Mouse (Mus musculus): ENCODE data around the gene Prelid1. TPM values are rescaled to one million over a fixed set of nuclear protein-coding genes. Genes with fewer than 3 reads are reported as not detected.

Prelid1 gene
- 10 to 100 TPM; 23.9 to 30.5 TPM for total RNA-seq (2021)
- long read RNA-seq, experiment 1, transcript Prelid1-201 (5 exons, 2,644 nt) = major isoform, 13 of 15 reads
- long read RNA-seq, experiment 1, partial matches to known transcripts = 0 of 15 reads
- long read RNA-seq, experiment 1, other reads (novel, unspliced or antisense) = 2 of 15 reads
- long read RNA-seq, experiment 2, transcript Prelid1-201 (5 exons, 2,644 nt) = major isoform, 19 of 21 reads
- long read RNA-seq, experiment 2, partial matches to known transcripts = 1 of 21 reads
- long read RNA-seq, experiment 2, other reads (novel, unspliced or antisense) = 1 of 21 reads

GRCm38 (mm10) chr13:55319931-55320533 is at the start of gene Prelid1:
TSS of gene Prelid1 (plus strand) at chr13:55320500.
- DNase-seq = no peak

- no peak for DNase-seq
Measured at GRCm38 (mm10) chr13:55277203-55277602, 43.1 kb upstream of the Prelid1 start.

- no peak for DNase-seq
Measured at GRCm38 (mm10) chr13:55277646-55278045, 42.7 kb upstream of the Prelid1 start.

DNA sequence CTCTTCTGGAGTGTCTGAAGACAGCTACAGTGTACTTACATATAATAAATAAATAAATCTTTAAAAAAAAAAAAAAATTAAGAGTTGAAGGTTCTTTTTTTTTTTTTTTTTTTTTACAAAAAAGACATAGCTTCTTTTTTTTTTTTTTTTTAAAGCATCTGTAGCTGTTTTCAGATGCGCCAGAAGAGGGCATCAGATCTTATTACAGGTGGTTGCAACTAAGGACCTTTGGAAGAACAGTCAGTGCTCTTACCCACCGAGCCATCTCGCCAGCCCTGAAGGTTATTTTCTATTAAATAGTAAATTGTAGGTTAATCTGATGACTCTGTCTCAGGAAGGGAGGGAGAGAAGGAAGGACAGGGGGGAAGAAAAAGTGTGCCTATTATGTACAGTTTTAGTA is 31.4 kb upstream of the Prelid1 start:
- no peak for DNase-seq

DNA sequence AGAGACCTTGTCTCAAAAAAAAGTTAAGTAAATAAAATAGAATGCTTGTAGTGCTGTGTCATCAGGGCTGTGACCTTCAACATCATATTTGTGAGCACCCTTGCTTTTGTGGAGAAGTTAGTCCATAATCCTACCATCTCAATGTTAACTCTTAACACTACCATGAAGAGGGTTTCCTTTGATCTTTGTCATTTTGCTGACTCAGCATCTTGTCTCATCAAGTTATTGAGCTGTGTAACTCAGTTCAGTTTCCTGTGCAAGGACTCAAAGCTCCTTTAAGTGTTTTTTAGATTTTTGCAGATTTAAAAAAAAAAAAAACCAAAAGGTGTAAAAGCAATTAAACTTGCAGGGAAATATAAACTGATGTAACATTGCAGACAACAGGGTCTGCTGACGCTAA is 23.5 kb upstream of the Prelid1 start:
- no peak for DNase-seq

GRCm38 (mm10) chr13:55300913-55301312 is 19.4 kb upstream of the Prelid1 start:
- no peak for DNase-seq

GRCm38 (mm10) chr13:55312028-55312630 is 8.2 kb upstream of the Prelid1 start:
- DNase-seq = no peak

DNA sequence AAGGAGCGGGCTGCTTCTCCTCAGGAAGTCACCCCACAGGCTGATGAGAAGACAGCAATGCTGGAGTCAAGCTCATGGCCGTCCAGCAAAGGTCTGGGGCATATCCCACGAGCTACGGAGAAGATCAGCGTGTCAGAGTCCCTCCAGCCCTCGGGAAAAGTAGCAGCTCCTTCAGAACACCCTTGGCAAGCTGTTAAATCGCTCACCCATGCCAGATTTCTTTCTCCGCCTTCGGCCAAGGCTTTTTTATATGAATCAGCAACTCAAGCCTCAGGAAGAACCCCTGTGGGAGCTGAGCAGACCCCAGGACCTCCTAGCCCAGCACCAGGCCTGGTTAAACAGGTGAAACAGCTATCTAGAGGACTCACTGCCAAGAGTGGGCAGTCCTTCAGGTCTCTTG is 7.2 kb upstream of the Prelid1 start:
- DNase-seq = no peak

GRCm38 (mm10) chr13:55314891-55315412 is 5.3 kb upstream of the Prelid1 start:
- no peak for DNase-seq

GRCm38 (mm10) chr13:55318351-55318750 is 1.9 kb upstream of the Prelid1 start:
- DNase-seq = no peak

GRCm38 (mm10) chr13:55321434-55322129 is 1.3 kb downstream of the Prelid1 start, which contains the start of gene Rab24:
TSS of gene Rab24 (minus strand) at chr13:55321946.
- DNase-seq = peak; percentile 89

- no peak for DNase-seq
Measured at GRCm38 (mm10) chr13:55322130-55322825, 2.0 kb downstream of the Prelid1 start.

DNA sequence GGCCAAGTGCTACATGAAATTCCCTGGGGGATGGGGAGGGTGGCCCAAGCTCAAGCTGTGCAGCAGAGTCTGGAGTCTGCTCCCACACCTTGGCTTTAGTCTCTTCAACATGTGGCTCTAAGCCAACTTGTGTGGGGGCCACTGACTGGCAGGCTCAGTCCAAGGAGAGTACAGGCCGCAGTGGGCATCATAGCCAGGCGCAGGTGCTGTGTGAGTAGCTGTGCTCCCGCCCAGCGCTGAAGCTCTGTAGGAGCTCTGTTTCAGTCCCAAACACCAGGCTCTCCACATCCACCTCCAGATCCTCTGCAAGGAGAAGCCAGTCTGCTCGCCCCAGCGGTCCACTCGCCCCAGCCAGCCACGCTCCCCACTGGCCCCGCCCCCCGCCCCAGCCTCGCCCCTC is 5.3 kb downstream of the Prelid1 start:
- no peak for DNase-seq

- DNase-seq = no peak
Measured at GRCm38 (mm10) chr13:55327169-55327568, 6.9 kb downstream of the Prelid1 start.

DNA sequence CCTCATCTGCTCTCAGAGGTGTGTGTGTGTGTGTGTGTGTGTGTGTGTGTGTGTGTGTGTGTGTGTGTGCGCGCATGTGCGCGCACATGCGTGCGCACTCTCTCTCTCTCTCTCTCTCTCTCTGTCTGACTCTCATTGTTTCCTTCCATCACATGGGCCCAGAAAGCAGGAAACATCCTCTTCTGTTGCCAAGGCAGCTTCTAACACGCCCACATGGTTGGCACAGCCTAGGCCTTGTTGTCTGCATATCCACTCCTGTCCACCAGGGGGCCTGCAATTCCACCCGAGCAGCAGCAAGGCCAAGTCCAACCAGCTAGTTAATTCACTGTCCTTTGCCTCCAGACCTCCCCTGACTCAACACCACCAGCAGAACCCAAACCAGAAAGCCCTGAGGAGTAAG is 7.3 kb downstream of the Prelid1 start:
- peak; percentile 81 for DNase-seq

GRCm38 (mm10) chr13:55328171-55328570 is 7.9 kb downstream of the Prelid1 start:
- DNase-seq = no peak

DNA sequence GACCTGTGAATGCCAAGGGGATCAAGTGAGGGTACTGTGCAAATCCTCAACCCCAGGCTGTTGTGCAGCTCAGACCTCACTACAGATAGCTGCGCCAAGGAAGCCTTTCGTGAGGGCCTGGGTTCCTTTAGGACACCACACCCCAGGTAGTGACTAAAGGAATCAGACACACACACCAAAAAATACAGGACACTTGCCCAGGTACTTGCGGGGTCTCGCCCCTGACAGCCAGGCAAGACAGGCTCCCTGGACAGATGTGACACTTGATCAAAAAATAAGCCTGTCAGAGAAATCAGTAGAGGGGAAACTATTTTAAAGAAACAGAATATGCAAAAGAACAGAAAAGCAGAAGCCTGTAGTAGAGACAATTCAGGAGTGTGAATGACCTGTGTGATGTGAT is 8.3 kb downstream of the Prelid1 start:
- DNase-seq = no peak

GRCm38 (mm10) chr13:55329109-55329682 is 8.9 kb downstream of the Prelid1 start:
- peak; percentile 26 for DNase-seq

- DNase-seq = peak; percentile 82
Measured at GRCm38 (mm10) chr13:55329683-55330566, 9.6 kb downstream of the Prelid1 start, which contains the start of gene Mxd3. TSS of gene Mxd3 (minus strand) at chr13:55329823.

Measured in gastrocnemius, postnatal 25 days (tissue).